Mouse (Mus musculus): Measurements from ENCODE around the gene Bcl6.

- TF ChIP-seq CTCF (IDR thresholded peaks at IDR 0.05; ENCODE audit: low read depth) (no peak), EP300 (IDR thresholded peaks at IDR 0.05; ENCODE audit: low read depth) (no peak)
These were observed 19.8 kb downstream of the Bcl6 start for GRCm38 (mm10) chr16:23968888-23969287.
